Mouse (Mus musculus) activated CD4-positive, CD25-positive, alpha-beta regulatory T cell, adult 4 months (primary cell): ENCODE measurements around the gene Pgap1. TPM values are rescaled to one million over a fixed set of nuclear protein-coding genes. Genes with fewer than 3 reads are reported as not detected.
A peak's percentile ranks its signal among the peaks of the same experiment; 100 is the strongest.

Experiments
- ATAC-seq: one replicate; pipeline ENCODE4 v1.8.0; 2017
- polyA plus RNA-seq, 2 experiments: library from polyadenylated mRNA; unstranded; fragments of 100-300 nt; shearing (Covaris generic); gene quantifications; one replicate each; pipeline ENCODE4 v1.2.1; 2017

The Pgap1 gene
- polyA plus RNA-seq, 2 experiments from 2014 or later = 7.4 to 8.5 TPM

DNA sequence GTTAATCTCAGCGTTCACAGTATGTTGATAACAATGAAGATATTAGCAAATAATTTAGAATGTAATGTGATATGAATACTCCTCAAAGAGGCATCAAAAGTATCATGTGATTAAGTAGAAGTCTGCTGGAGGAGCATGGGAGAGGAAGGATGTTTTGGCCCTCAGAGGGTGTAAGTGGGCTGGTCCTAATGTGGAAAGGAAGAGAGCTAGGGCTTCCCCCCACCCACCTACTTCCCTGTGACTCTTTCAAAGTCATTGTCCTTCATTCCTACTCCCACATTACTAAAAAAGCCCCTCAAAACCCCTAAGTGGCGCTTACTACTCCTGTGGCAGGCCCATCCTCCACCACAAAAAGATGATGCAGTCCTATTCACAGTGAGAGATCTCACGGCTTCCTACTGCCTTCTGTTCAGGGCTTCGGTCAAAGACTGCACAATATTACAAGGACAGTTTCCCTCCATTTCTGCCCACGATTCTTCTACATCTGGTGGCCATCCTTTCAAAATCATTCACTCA is 37.4 kb downstream of the Pgap1 start:
- peak; percentile 52 for ATAC-seq

DNA sequence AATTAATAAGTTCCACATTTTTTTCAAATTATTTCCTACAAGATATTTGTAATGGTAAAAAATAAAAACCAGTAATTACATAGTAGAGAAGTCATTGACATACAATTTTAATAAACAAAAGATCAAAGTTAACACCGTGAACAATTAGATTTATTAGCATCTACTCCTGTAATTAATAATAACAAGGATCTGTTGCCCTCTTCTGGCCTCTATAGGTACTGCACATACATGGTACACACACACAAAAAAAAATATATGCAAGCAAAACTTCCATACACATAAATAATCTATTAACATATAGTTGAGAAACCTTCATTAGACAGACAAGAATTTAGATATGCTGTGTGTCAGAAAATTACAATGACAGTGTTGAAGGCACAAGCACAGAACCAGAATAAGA is 43.6 kb downstream of the Pgap1 start:
- ATAC-seq = no peak

DNA sequence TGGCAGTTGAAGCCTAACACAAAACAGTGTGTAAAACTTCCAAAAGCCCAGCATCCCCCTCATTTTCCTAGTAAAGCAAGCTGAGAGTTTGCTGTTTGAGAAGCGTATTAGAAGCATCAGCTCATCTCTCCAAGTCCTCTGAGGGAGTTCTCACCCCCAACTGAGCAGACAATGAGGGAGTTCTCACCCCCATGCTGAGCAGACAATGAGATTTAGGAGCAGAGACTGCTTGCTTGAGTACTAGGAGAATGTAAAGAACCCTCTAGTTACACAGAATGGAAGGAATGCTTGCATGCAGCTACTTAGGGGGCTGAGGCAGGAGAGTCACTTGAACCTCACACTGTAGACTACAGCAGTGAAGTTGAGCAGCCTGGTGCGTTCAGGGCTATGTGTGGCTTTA is 59.0 kb downstream of the Pgap1 start:
- ATAC-seq = no peak

DNA sequence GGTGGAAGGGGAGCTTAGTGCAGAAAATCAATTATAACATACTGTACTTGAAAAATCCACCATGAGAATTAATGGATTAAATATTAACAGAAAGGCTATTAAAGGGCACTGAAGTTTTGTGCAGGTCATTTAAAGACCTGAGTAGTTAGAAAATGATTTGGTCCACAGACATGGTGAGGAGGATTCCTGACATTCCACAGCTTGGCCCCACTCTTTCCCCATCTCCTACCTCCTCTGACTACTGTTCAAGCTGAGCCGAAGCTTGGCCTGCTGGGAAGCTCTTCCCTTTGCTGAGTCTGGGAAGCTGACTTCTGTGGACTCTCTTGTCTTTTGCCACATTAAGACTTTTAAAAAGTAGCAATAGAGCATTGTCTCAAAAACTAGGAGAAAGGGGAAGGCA is 61.2 kb downstream of the Pgap1 start:
- ATAC-seq = no peak

DNA sequence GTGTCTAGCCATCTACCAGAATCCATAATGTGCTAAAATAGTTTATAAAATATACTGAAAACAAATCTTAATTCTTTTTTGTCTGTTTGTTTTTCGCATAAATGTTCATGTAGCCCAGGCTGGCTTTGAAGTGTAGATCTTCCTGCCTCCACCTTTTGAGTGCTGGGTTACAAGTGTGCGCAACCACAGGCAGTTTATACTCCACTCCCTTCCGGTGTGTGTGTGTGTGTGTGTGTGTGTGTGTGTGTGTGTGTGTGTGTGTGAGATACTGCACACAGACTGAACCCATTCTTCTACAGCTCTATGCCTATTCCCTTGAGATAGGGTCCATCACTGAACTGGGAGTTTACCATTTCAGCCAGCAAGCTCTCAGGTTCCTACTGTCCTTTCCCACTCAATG is 64.0 kb downstream of the Pgap1 start:
- peak; percentile 70 for ATAC-seq

GRCm38 (mm10) chr1:54492435-54492841 is 65.0 kb downstream of the Pgap1 start:
- peak; percentile 85 for ATAC-seq

DNA sequence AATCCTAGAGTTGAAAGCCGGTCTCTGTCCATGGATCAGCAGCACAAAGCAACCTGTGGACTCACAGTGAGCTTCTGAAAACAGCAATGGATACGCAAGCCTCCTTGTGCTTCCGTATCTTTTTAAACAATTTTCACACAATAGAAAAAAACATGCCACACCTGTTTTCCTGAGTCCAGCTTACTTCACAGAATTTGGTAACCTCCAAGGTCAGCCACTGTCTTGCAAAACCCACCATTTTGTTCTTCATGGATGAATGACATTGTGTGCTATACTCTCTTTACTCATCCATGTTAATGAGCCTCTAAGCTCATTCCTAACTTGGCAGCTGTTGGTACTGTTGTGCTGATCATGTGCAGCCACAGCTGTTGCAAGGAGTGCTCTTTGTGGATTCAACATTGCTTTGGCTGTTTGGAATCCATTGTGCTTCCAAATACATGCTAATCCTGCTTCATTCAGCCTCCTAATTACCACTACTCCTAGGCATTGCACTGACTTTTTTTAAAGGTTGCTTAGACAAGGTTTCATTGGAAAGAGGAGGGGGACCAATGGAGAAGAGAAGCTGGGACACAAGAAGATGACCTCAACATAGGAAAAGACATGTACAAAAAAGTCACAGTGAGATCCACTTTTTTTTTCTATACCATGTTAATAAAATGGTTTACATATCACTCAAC is 72.6 kb downstream of the Pgap1 start:
- ATAC-seq = no peak

DNA sequence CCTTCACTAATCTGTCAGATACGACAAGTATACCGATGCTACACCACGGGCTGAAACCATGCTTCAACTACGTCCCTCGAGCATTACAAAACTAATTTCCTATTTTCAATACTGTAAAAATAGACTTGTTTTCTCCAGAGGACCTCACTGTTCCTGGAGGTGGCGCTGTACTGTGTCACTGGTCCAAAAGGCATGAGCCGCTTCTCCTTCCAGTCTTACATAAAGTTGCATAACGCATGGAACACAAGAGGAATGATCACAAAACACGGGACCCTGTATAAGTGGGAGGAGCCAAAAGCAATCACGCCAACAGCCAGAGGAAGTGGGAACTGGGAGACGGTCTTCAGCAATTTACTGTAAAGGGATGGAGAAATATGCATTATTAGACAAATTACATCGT is 77.0 kb downstream of the Pgap1 start:
- no peak for ATAC-seq

GRCm38 (mm10) chr1:54468662-54469061 is 88.8 kb downstream of the Pgap1 start:
- ATAC-seq = no peak

DNA sequence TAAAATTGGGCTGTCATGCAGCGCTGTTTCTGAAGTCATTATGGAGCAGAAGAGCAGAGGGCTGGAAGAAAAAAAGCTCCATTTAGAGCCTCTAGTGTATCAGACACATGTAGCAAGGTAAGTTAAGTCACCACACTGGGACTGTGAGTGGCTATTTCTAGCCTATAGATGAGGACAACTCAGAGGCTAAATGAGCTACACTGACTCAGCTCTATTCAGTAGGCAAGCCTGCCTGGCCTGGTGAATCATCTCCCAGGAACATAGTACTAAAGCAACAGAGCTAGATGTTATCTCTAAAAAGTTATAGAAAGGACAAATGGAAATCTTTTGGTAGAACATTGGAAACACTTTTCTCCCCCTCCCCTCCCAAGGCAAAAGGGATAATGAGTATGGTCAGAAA is 90.1 kb downstream of the Pgap1 start:
- no peak for ATAC-seq

- ATAC-seq = no peak
Observed at GRCm38 (mm10) chr1:54452116-54452515, 105.4 kb downstream of the Pgap1 start.

DNA sequence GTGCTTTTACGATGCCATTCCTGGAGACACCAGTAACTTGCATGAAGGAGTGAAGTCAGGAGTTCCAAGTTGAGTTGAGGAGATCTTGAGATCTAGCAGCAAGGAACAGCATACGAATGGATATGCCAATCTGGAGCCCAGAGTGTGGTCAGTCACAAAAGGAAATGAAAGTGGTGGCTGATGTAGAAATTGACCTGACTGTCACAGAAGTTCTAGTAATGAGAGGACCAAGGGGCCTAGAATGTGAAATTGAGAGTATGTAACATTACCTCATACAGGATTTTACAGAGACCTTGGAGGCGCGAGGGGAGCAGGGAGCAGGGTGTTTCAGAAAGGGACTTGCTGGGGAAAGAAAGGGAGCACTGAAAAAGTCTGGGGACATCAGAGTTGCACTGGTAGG is 108.7 kb downstream of the Pgap1 start:
- ATAC-seq = no peak

GRCm38 (mm10) chr1:54443641-54444040 is 113.8 kb downstream of the Pgap1 start:
- ATAC-seq = no peak

DNA sequence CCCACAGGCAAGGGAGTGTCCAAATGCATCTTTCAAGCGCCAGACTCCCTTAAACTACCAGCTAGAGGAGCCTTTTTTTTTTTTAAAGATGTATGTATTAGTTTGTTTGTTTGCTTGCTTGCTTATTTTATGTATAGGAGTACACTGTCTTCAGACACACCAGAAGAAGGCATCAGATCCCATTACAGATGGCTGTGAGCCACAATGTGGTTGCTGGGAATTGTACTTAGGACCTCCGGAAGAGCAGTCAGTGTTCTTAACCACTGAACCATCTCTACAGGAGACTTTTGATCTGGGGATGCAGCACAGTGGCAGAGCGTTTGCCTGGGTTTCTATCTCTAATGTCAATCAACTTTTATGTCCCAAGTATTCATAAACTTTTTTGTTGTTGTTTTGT is 118.4 kb downstream of the Pgap1 start:
- no peak for ATAC-seq

DNA sequence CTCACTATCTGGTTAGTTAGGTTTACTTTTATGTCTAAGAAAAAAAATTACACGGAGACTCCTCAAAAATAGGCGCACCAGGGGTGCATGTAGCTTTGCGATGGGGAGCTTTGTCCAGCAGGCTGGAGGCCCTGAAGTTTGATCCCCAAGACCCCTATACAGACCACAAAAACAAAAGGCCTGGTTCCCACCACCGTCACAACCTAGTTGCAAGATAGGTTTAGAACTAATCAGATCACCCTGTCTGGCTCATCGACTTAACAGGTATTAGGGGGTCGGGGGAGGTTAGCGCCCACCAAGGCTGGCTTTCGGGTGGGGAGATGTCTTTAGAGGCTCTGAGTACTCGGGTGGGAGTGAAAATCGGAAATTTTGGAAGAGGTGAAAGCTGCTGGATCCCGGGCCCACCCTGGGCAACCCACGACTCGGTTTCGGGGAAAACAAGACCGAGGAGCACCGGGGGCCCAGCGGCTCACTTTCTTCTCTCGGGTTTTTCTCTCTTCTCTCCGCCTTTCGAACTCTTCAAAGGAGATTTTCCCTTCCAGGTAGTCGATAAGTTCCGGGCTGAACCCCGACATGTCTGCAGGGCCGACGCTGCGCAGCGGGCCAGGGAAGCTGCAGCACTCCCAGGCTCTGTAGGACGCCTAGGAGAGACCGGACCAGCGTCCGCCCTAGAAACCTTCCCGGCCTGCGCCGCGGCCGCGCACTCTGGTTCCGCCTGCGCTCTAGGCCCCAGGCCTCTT is 119.0 kb downstream of the Pgap1 start, which contains the start of gene Gtf3c3:
Gene Gtf3c3, minus strand, starts transcription at position 632 of the 740 bp plus-strand sequence.
- ATAC-seq = peak; percentile 91

Other genes starting within 250 kb of the Pgap1 start
- 10 to 100 TPM; 17.3 to 21.9 TPM for gene Gtf3c3, start 118.7 kb downstream of the Pgap1 start, polyA plus RNA-seq